Mouse (Mus musculus) MEL (cell line): ENCODE data around the gene Hpd. TPM values are rescaled to one million over a fixed set of nuclear protein-coding genes. Genes with fewer than 3 reads are reported as not detected.

ENCODE experiments used
- DNase-seq: peaks from one replicate; pipeline ENCODE4 v3.0.0; 2011; ENCODE audit warnings: low read depth, low spot score
- H3K27ac ChIP-seq: 2 replicates; pipeline ENCODE4 v1.5.1; 2012; ENCODE audit warnings: low read depth, mild to moderate bottlenecking, control low read depth, low read length, moderate library complexity; ENCODE audit not compliant: control insufficient read depth
- H3K27me3 ChIP-seq, 2 experiments: fragments of 150-350 bp in 1 of 2; sonication (generic) in 1 of 2; 2 replicates each; pipeline ENCODE4 v1.6.1; 2012; ENCODE audit warnings: low read length in 2 of 2, mild to moderate bottlenecking in 2 of 2, improper control_type of control experiment in 1 of 2, moderate library complexity in 1 of 2; ENCODE audit not compliant: insufficient read depth in 2 of 2, control insufficient read depth in 1 of 2
- H3K36me3 ChIP-seq, 2 experiments: 2 replicates each; pipeline ENCODE4 v1.6.1; 2012 to 2014; ENCODE audit warnings: low read length in 2 of 2, improper control_type of control experiment in 1 of 2, inconsistent platforms in 1 of 2, mild to moderate bottlenecking in 1 of 2; ENCODE audit not compliant: insufficient read depth in 2 of 2, control insufficient read depth in 1 of 2
- H3K4me1 ChIP-seq, 2 experiments: fragments of 150-350 bp in 1 of 2; sonication (generic) in 1 of 2; 2 replicates each; pipeline ENCODE4 v1.6.1; 2012; ENCODE audit warnings: low read length in 2 of 2, improper control_type of control experiment in 1 of 2, mild to moderate bottlenecking in 1 of 2; ENCODE audit not compliant: insufficient read depth in 2 of 2, control insufficient read depth in 1 of 2
- H3K4me3 ChIP-seq, 2 experiments: fragments of 150-350 bp in 1 of 2; sonication (generic) in 1 of 2; 2 replicates each; pipeline ENCODE4 v1.5.1; 2012; ENCODE audit warnings: low read depth in 2 of 2, low read length in 2 of 2, mild to moderate bottlenecking in 2 of 2, moderate library complexity in 2 of 2, control low read depth in 1 of 2, improper control_type of control experiment in 1 of 2; ENCODE audit not compliant: control insufficient read depth in 1 of 2, insufficient read depth in 1 of 2
- H3K79me2 ChIP-seq: 2 replicates; pipeline ENCODE4 v1.6.1; 2012; ENCODE audit warnings: mild to moderate bottlenecking, low read length, moderate library complexity; ENCODE audit not compliant: control insufficient read depth, poor library complexity, insufficient read depth
- H3K9ac ChIP-seq: 2 replicates; pipeline ENCODE4 v1.6.1; 2012; ENCODE audit warnings: low read depth, mild to moderate bottlenecking, control low read depth, low read length, moderate library complexity; ENCODE audit not compliant: control insufficient read depth, poor library complexity, severe bottlenecking
- H3K9me3 ChIP-seq: fragments of 150-350 bp; sonication (generic); replicated peaks from 2 replicates; pipeline ENCODE4 v1.6.1; 2012; ENCODE audit warnings: mild to moderate bottlenecking, low read length, improper control_type of control experiment, moderate library complexity; ENCODE audit not compliant: insufficient read depth
- BHLHE40 ChIP-seq: IDR thresholded peaks from 2 replicates; pipeline ENCODE4 v1.6.1; 2012; ENCODE audit warnings: low read depth, mild to moderate bottlenecking, inconsistent platforms, low read length, improper control_type of control experiment, borderline replicate concordance
- CHD1 ChIP-seq: IDR thresholded peaks from 2 replicates; pipeline ENCODE4 v1.6.1; 2012; ENCODE audit warnings: low read depth, mild to moderate bottlenecking, inconsistent platforms, low read length, improper control_type of control experiment
- CHD2 ChIP-seq: IDR thresholded peaks from 2 replicates; pipeline ENCODE4 v1.6.1; 2011; ENCODE audit warnings: low read length, improper control_type of control experiment
- CTCF ChIP-seq, 3 experiments: IDR thresholded peaks in 2 of 3; conservative IDR thresholded peaks in 1 of 3; 2 replicates each; pipeline ENCODE4 v1.5.1; 2011 to 2012; ENCODE audit warnings: low read length in 3 of 3, low read depth in 2 of 3, mild to moderate bottlenecking in 2 of 3, improper control_type of control experiment in 1 of 3, inconsistent platforms in 1 of 3, mixed read lengths in 1 of 3, moderate library complexity in 1 of 3; ENCODE audit not compliant: control insufficient read depth in 1 of 3, insufficient read depth in 1 of 3, poor library complexity in 1 of 3, severe bottlenecking in 1 of 3
- E2F4 ChIP-seq: IDR thresholded peaks from 2 replicates; pipeline ENCODE4 v1.6.1; 2011; ENCODE audit warnings: low read depth, low read length, improper control_type of control experiment, borderline replicate concordance
- ELF1 ChIP-seq: IDR thresholded peaks from 2 replicates; pipeline ENCODE4 v1.6.1; 2014; ENCODE audit warnings: low read depth, mild to moderate bottlenecking, inconsistent platforms, low read length, improper control_type of control experiment, moderate library complexity
- EP300 ChIP-seq, 2 experiments: IDR thresholded peaks; 2 replicates each; pipeline ENCODE4 v1.6.1; 2011; ENCODE audit warnings: improper control_type of control experiment in 2 of 2, low read length in 2 of 2, low read depth in 1 of 2, mild to moderate bottlenecking in 1 of 2
- ETS1 ChIP-seq: IDR thresholded peaks from 2 replicates; pipeline ENCODE4 v1.6.1; 2012; ENCODE audit warnings: low read depth, mild to moderate bottlenecking, inconsistent platforms, low read length, improper control_type of control experiment, moderate library complexity
- GABPA ChIP-seq: IDR thresholded peaks from 2 replicates; pipeline ENCODE4 v1.6.1; 2012; ENCODE audit warnings: low read depth, mild to moderate bottlenecking, inconsistent platforms, low read length, improper control_type of control experiment, moderate library complexity
- GATA1 ChIP-seq: IDR thresholded peaks from 2 replicates; pipeline ENCODE4 v1.6.1; 2011; ENCODE audit warnings: low read depth, low read length, improper control_type of control experiment
- KAT2A ChIP-seq: conservative IDR thresholded peaks from 2 replicates; pipeline ENCODE4 v1.6.1; 2012; ENCODE audit warnings: low read depth, low read length, improper control_type of control experiment, inconsistent platforms
- MAFK ChIP-seq: IDR thresholded peaks from 2 replicates; pipeline ENCODE4 v1.6.1; 2011; ENCODE audit warnings: low read depth, mild to moderate bottlenecking, low read length, improper control_type of control experiment, borderline replicate concordance
- MEF2A ChIP-seq: IDR thresholded peaks from 2 replicates; pipeline ENCODE4 v1.6.1; 2014; ENCODE audit warnings: low read depth, mild to moderate bottlenecking, inconsistent platforms, low read length, improper control_type of control experiment; ENCODE audit not compliant: poor library complexity, insufficient replicate concordance, severe bottlenecking; ENCODE audit errors: extremely low read depth
- MYB ChIP-seq: IDR thresholded peaks from 2 replicates; pipeline ENCODE4 v1.6.1; 2011; ENCODE audit warnings: mild to moderate bottlenecking, low read depth, low read length, improper control_type of control experiment
- MYC ChIP-seq: IDR thresholded peaks from 2 replicates; pipeline ENCODE4 v1.6.1; 2011; ENCODE audit warnings: low read depth, mild to moderate bottlenecking, low read length, improper control_type of control experiment, moderate library complexity
- NELFE ChIP-seq: IDR thresholded peaks from 2 replicates; pipeline ENCODE4 v1.6.1; 2011; ENCODE audit warnings: low read depth, low read length, improper control_type of control experiment
- NRF1 ChIP-seq: IDR thresholded peaks from 2 replicates; pipeline ENCODE4 v1.6.1; 2014; ENCODE audit warnings: low read depth, mild to moderate bottlenecking, inconsistent platforms, low read length, improper control_type of control experiment, moderate library complexity; ENCODE audit not compliant: poor library complexity, insufficient read depth, severe bottlenecking
- POLR2A ChIP-seq, 2 experiments: IDR thresholded peaks; 2 replicates each; pipeline ENCODE4 v1.6.1; 2011 to 2012; ENCODE audit warnings: low read length in 2 of 2, mild to moderate bottlenecking in 2 of 2, control low read depth in 1 of 2, improper control_type of control experiment in 1 of 2, low read depth in 1 of 2, moderate library complexity in 1 of 2; ENCODE audit not compliant: control insufficient read depth in 1 of 2, insufficient read depth in 1 of 2, poor library complexity in 1 of 2
- POLR2AphosphoS2 ChIP-seq: IDR thresholded peaks from 2 replicates; pipeline ENCODE4 v1.6.1; 2011; ENCODE audit warnings: low read length, improper control_type of control experiment
- SIN3A ChIP-seq: IDR thresholded peaks from 2 replicates; pipeline ENCODE4 v1.6.1; 2012; ENCODE audit warnings: low read length, improper control_type of control experiment, inconsistent platforms
- SMC3 ChIP-seq: IDR thresholded peaks from 2 replicates; pipeline ENCODE4 v1.6.1; 2011; ENCODE audit warnings: low read depth, low read length, improper control_type of control experiment
- TAL1 ChIP-seq: IDR thresholded peaks from 2 replicates; pipeline ENCODE4 v1.6.1; 2012; ENCODE audit warnings: mild to moderate bottlenecking, inconsistent platforms, low read length, moderate library complexity, mixed read lengths
- TBP ChIP-seq: IDR thresholded peaks from 2 replicates; pipeline ENCODE4 v1.8.0; 2011; ENCODE audit warnings: low read depth, low read length, improper control_type of control experiment
- UBTF ChIP-seq: IDR thresholded peaks from 2 replicates; pipeline ENCODE4 v1.6.1; 2012; ENCODE audit warnings: low read depth, mild to moderate bottlenecking, inconsistent platforms, low read length, improper control_type of control experiment, moderate library complexity, borderline replicate concordance; ENCODE audit not compliant: insufficient read depth
- USF1 ChIP-seq: IDR thresholded peaks from 2 replicates; pipeline ENCODE4 v1.6.1; 2014; ENCODE audit warnings: low read depth, mild to moderate bottlenecking, inconsistent platforms, low read length, improper control_type of control experiment, moderate library complexity
- USF2 ChIP-seq, 2 experiments: IDR thresholded peaks; 2 replicates each; pipeline ENCODE4 v1.6.1; 2011 to 2012; ENCODE audit warnings: improper control_type of control experiment in 2 of 2, low read length in 2 of 2, borderline replicate concordance in 1 of 2, inconsistent platforms in 1 of 2, low read depth in 1 of 2, mild to moderate bottlenecking in 1 of 2; ENCODE audit not compliant: insufficient read depth in 1 of 2
- ZC3H11A ChIP-seq: IDR thresholded peaks from 2 replicates; pipeline ENCODE4 v1.6.1; 2012; ENCODE audit warnings: low read depth, mild to moderate bottlenecking, inconsistent platforms, low read length, improper control_type of control experiment
- ZKSCAN1 ChIP-seq: IDR thresholded peaks from 2 replicates; pipeline ENCODE4 v1.6.1; 2012; ENCODE audit warnings: low read depth, mild to moderate bottlenecking, inconsistent platforms, low read length, improper control_type of control experiment, moderate library complexity
- ZMIZ1 ChIP-seq: IDR thresholded peaks from 2 replicates; pipeline ENCODE4 v1.6.1; 2012; ENCODE audit warnings: low read depth, mild to moderate bottlenecking, inconsistent platforms, low read length, improper control_type of control experiment, moderate library complexity
- ZNF384 ChIP-seq: IDR thresholded peaks from 2 replicates; pipeline ENCODE4 v1.6.1; 2012; ENCODE audit warnings: low read depth, mild to moderate bottlenecking, inconsistent platforms, low read length, improper control_type of control experiment
- polyA plus RNA-seq, 2 experiments: library from polyadenylated mRNA; stranded (reverse) in 1 of 2; unstranded in 1 of 2; fragments of >175 nt in 1 of 2; fragments of >200 nt in 1 of 2; gene quantifications; 2 replicates each; pipeline versions ENCODE4 v1.2.1 to v1.2.4; 2012; ENCODE audit warnings: low replicate concordance in 2 of 2, low read depth in 1 of 2; ENCODE audit not compliant: insufficient read length in 2 of 2, insufficient read depth in 1 of 2, missing spikeins in 1 of 2
- total RNA-seq: library from RNA; depleted of rRNA; stranded (reverse); fragments of 300-350 nt; gene quantifications from 2 replicates; pipeline ENCODE4 v1.2.3, GENCODE M21; 2012

The Hpd gene
- total and polyA plus RNA-seq, 3 experiments: not detected

DNA sequence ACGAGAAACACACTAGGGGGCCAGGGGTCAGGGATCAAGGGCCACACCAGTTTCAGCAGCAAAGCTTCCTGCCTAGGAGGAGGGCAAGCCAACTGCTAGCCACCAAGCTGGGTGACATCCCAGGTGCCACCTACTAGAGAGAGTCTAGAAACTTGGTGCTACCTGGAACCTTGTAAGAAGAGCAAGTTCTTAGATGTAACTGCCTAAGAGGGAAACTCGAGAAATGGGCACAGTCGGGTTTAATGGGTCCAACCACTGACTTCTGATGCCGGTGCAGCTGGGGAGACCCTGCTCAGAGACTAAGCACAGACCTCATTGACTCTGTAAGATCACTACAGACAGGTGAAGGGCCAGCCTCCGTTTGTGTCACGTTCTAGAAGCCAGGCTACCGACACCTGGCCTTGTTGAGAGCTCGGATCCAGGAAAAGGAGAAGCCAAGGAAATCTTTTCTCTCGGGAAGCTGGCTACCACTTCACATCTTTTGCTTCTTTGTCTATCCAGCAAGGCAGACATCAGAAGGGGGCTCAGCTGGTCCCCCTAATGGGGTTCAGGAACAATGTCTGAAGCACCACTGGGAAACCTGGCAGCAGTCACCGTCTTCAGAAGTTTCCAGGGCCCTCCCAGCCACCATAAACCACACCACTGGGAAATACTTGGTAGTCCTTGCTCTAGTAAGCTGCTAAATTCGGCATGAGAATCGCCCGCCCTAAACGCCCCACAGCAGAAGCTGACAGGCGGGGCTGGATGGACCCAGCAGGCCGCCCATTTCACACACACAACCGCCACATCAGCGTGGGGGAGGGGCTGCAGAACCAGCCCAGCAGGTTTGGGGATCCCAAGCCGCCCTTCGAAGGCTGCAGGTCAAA is 45.2 kb downstream of the Hpd start (continued):
- TF ChIP-seq TAL1 (no peak), MYC (no peak), EP300 (IDR thresholded peaks at IDR 0.05; ENCODE audit: low read depth in 1 of 2, low read length in 2 of 2) (peak in 1 of 2 experiments; percentile 48), TBP (no peak), SIN3A (no peak; the same call in 1 of the 2 replicates), CTCF (IDR thresholded peaks at IDR 0.05 in 2 of 3, conservative IDR thresholded peaks at IDR 0.05 in 1 of 3; ENCODE audit: control insufficient read depth in 1 of 3, insufficient read depth in 1 of 3, low read depth in 2 of 3, low read length in 3 of 3, poor library complexity in 1 of 3, severe bottlenecking in 1 of 3) (no peak), CHD2 (no peak)

- peaks cover 0 to 29% of the 10 kb centered on the region in 2 experiments; a peak in 2 of 4 replicates for H3K36me3 ChIP-seq
- DNase-seq: peak; percentile 95
- TF ChIP-seq MEF2A: no peak
- TF ChIP-seq ETS1: peak; percentile 82
- peak; percentile 68 for TF ChIP-seq NELFE
- peak; percentile 41; the same call in 1 of the 2 replicates for TF ChIP-seq MYB
- TF ChIP-seq GATA1: peak; percentile 86
- TF ChIP-seq KAT2A: no peak; the same call in 1 of the 2 replicates
- TF ChIP-seq MAFK: no peak
- TF ChIP-seq CTCF (IDR thresholded peaks at IDR 0.05 in 2 of 3, conservative IDR thresholded peaks at IDR 0.05 in 1 of 3; ENCODE audit: control insufficient read depth in 1 of 3, insufficient read depth in 1 of 3, low read depth in 2 of 3, low read length in 3 of 3, poor library complexity in 1 of 3, severe bottlenecking in 1 of 3): no peak
- TF ChIP-seq ZC3H11A: no peak
- peak; percentile 85 for TF ChIP-seq USF1
- TF ChIP-seq MYC: peak; percentile 89
- no peak for TF ChIP-seq ZKSCAN1
- TF ChIP-seq USF2 (IDR thresholded peaks at IDR 0.05; ENCODE audit: borderline replicate concordance in 1 of 2, insufficient read depth in 1 of 2, low read depth in 1 of 2, low read length in 2 of 2): no peak
- TF ChIP-seq E2F4: no peak
- TF ChIP-seq ZMIZ1: no peak; the same call in none of the 2 replicates
- TF ChIP-seq SIN3A: peak; percentile 91
- TF ChIP-seq ELF1: peak; percentile 76
- peak; percentile 20 to 76; a peak in 3 of 4 replicates for TF ChIP-seq EP300 (IDR thresholded peaks at IDR 0.05; ENCODE audit: low read depth in 1 of 2, low read length in 2 of 2)
- TF ChIP-seq CHD2: peak; percentile 70
- 0 out of 2 replicates have a peak, but pooled peaks have one; percentile 44 for TF ChIP-seq UBTF
- no peak for TF ChIP-seq ZNF384
- TF ChIP-seq SMC3: no peak
- TF ChIP-seq POLR2AphosphoS2: peak; percentile 80
- TF ChIP-seq POLR2A (IDR thresholded peaks at IDR 0.05; ENCODE audit: control insufficient read depth in 1 of 2, insufficient read depth in 1 of 2, low read depth in 1 of 2, low read length in 2 of 2, poor library complexity in 1 of 2): peak; percentile 35 to 83
- TF ChIP-seq CHD1: peak; percentile 2; the same call in 1 of the 2 replicates
- peak; percentile 50 for TF ChIP-seq TAL1
- peak; percentile 98 for TF ChIP-seq BHLHE40
- peak; percentile 54; the same call in 1 of the 2 replicates for TF ChIP-seq NRF1
- TF ChIP-seq GABPA: no peak
These were observed 46.0 kb downstream of the Hpd start for GRCm38 (mm10) chr5:123136361-123137043.

More at GRCm38 (mm10) chr5:123136361-123137043, 46.0 kb downstream of the Hpd start:
- Histone ChIP-seq H3K27me3 (no peaks in the 10 kb centered on the region), H3K4me3 (peak overlapping the region; percentile 63 to 71), H3K4me1 (peaks cover 4 to 34% of the 10 kb centered on the region in 2 experiments; a peak in 3 of 4 replicates), H3K9me3 (no peaks in the 10 kb centered on the region), H3K9ac (peak overlapping the region; percentile 93), H3K27ac (peak overlapping the region; percentile 100), H3K79me2 (peaks cover 42% of the 10 kb centered on the region)
